Mouse (Mus musculus): ENCODE measurements around the gene Ushbp1. TPM values are rescaled to one million over a fixed set of nuclear protein-coding genes. Genes with fewer than 3 reads are reported as not detected.
A peak's percentile ranks its signal among the peaks of the same experiment; 100 is the strongest.

Ushbp1 gene
- polyA plus RNA-seq, 1 experiment from 2014 or later = 10.9 TPM

- Histone ChIP-seq H3K4me1 (peaks cover 44% of the 10 kb centered on the region), H3K36me3 (peaks cover 26% of the 10 kb centered on the region), H3K4me3 (replicated peaks) (no peak overlapping the region), H3K27ac (0 out of 2 replicates have a peak overlapping the region, but pooled peaks have one; percentile 13), H3K4me2 (peak overlapping the region; percentile 47), H3K9me3 (no peaks in the 10 kb centered on the region), H3K27me3 (replicated peaks) (no peaks in the 10 kb centered on the region), H3K9ac (no peak overlapping the region; the same call in 1 of the 2 replicates)
- ATAC-seq (ENCODE audit: insufficient read depth, low FRiP score, low read depth) = no peak
- WGBS = 53% methylated on average over 8 of the region's 8 CpGs
Observed at GRCm38 (mm10) chr8:71376423-71377030, 19.1 kb downstream of the Ushbp1 start.

GRCm38 (mm10) chr8:71375581-71376422 lies 19.8 kb downstream of the Ushbp1 start:
- H3K27me3 ChIP-seq (replicated peaks) = no peaks in the 10 kb centered on the region
- peak overlapping the region; percentile 47 for H3K4me2 ChIP-seq
- peaks cover 26% of the 10 kb centered on the region for H3K36me3 ChIP-seq
- peak; percentile 4; the same call in 1 of the 2 replicates for ATAC-seq (ENCODE audit: insufficient read depth, low FRiP score, low read depth)
- 16% methylated on average over 74 of the region's 74 CpGs for WGBS
- H3K4me1 ChIP-seq = peaks cover 45% of the 10 kb centered on the region
- no peak overlapping the region; the same call in 1 of the 2 replicates for H3K9ac ChIP-seq
- H3K27ac ChIP-seq = 0 out of 2 replicates have a peak overlapping the region, but pooled peaks have one; percentile 13
- no peaks in the 10 kb centered on the region for H3K9me3 ChIP-seq
- H3K4me3 ChIP-seq (replicated peaks) = peak overlapping the region; percentile 18; the same call in 1 of the 2 replicates

- no peak overlapping the region for H3K9ac ChIP-seq
- H3K27ac ChIP-seq = no peak overlapping the region
- H3K4me3 ChIP-seq (replicated peaks) = no peak overlapping the region
- no peak for ATAC-seq (ENCODE audit: insufficient read depth, low FRiP score, low read depth)
- WGBS = 78% methylated on average over 17 of the region's 17 CpGs
- H3K4me1 ChIP-seq = peaks cover 38% of the 10 kb centered on the region
- no peaks in the 10 kb centered on the region for H3K27me3 ChIP-seq (replicated peaks)
- peaks cover 30% of the 10 kb centered on the region for H3K36me3 ChIP-seq
- H3K9me3 ChIP-seq = no peaks in the 10 kb centered on the region
- H3K4me2 ChIP-seq = no peak overlapping the region
Observed at GRCm38 (mm10) chr8:71374616-71375206, 20.9 kb downstream of the Ushbp1 start.

DNA sequence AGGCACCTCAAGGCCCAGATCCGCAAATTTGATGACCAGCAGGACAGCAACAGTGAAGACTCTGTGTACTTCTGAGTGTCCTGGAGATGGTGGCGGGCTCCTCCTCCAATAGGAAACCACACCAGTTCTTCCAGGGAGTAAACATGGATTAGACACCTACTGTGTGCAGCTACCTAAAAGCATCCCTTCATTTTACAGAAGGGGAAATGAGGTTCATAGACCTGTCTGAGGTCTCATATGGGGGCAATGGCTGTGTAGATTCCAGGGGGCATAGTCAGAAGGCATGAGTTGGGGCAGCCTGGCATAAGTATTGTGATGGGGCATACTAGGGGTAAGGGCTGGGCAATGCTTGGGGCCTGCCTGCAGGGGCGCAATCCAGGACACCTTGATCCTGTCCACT lies 22.6 kb downstream of the Ushbp1 start:
- Histone ChIP-seq H3K4me3 (replicated peaks) (no peak overlapping the region), H3K36me3 (peaks cover 34% of the 10 kb centered on the region), H3K4me2 (no peak overlapping the region), H3K9ac (no peak overlapping the region), H3K9me3 (no peaks in the 10 kb centered on the region), H3K27ac (no peak overlapping the region), H3K4me1 (peaks cover 27% of the 10 kb centered on the region), H3K27me3 (replicated peaks) (no peaks in the 10 kb centered on the region)
- 92% methylated on average over 3 of the region's 3 CpGs for WGBS
- no peak for ATAC-seq (ENCODE audit: insufficient read depth, low FRiP score, low read depth)

- Histone ChIP-seq H3K36me3 (peaks cover 34% of the 10 kb centered on the region), H3K4me2 (no peak overlapping the region), H3K27ac (no peak overlapping the region), H3K9me3 (no peaks in the 10 kb centered on the region), H3K9ac (no peak overlapping the region), H3K4me3 (replicated peaks) (no peak overlapping the region), H3K4me1 (peaks cover 32% of the 10 kb centered on the region), H3K27me3 (replicated peaks) (no peaks in the 10 kb centered on the region)
- WGBS = 88% methylated on average over 12 of the region's 12 CpGs
- no peak for ATAC-seq (ENCODE audit: insufficient read depth, low FRiP score, low read depth)
Observed at GRCm38 (mm10) chr8:71372427-71372826, 23.2 kb downstream of the Ushbp1 start.

DNA sequence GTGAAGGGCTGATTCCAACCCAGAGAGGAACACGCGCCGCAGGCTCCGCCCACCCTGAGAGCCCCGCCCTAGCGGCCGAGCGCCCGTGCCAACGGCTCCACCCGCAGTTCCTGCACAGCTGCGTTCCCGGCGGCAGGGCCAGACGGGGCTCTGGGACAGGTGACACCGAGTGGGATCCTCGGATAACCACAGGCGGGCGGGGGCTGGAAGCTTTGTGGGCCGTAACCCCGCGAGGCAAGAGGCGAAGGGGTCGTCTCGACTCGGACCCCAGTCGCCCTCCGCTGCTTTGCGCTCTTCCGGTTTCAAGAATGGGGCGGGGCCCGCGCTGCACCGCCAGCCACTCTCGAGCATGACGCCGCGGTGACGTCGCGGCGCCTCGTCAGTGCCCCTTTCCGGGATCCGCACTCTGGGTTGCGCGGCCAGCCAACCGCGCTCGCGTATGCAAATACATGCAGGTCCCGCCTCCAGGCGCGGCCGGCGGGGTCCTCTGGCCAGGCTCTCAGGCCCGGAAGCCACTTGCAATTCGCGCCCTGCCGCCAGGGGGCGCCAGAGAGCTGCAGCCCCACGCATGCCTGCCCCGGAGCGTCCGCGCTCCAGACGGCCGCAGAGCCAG lies 24.3 kb downstream of the Ushbp1 start, which contains the start of gene Ocel1:
Ocel1 (plus strand) TSS at position 63 of the 613 bp plus-strand sequence.
- H3K4me3 ChIP-seq (replicated peaks) = peak within 1 kb of the TSS; percentile 90
- peak within 1 kb of the TSS; percentile 87 for H3K27ac ChIP-seq
- peaks cover 25% of the 10 kb centered on the region for H3K4me1 ChIP-seq
- no peaks in the 10 kb centered on the region for H3K9me3 ChIP-seq
- peak within 1 kb of the TSS; percentile 32; the same call in 1 of the 2 replicates for H3K9ac ChIP-seq
- H3K4me2 ChIP-seq = peak within 1 kb of the TSS; percentile 58
- H3K27me3 ChIP-seq (replicated peaks) = no peaks in the 10 kb centered on the region
- WGBS = under 1% methylated on average over 68 of the region's 68 CpGs
- peak; percentile 89 for ATAC-seq (ENCODE audit: insufficient read depth, low FRiP score, low read depth)
- H3K36me3 ChIP-seq = peaks cover 34% of the 10 kb centered on the region

DNA sequence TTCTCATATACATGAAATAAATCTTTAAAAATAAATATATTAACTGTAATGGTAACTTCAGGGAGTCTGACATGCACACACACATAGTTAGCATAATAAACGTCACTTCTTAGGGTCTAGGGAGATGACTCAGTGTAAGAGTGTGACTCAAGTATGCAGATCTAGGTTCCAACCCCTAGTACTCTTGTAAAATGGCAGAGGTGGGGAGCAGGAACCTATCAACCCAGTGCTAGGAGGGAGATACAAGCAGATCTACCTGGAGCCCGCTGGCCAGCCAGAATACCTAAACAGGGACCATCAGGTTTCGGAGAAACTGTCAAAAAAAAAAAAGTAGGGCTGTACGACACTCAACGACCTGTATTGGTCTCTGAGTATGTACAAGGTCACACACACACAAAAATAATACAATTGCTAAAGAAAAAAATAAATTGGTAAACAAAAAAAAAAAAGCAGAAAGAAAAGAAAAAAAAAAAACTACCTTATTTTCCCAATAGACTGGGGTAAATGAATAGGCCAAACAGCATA lies 24.8 kb downstream of the Ushbp1 start:
- Histone ChIP-seq H3K9ac (no peak overlapping the region), H3K36me3 (peaks cover 34% of the 10 kb centered on the region)
- ATAC-seq (ENCODE audit: insufficient read depth, low FRiP score, low read depth) = no peak

GRCm38 (mm10) chr8:71369040-71369718 lies 26.4 kb downstream of the Ushbp1 start:
- Histone ChIP-seq H3K36me3 (peaks cover 24% of the 10 kb centered on the region), H3K9ac (no peak overlapping the region), H3K4me1 (peaks cover 18% of the 10 kb centered on the region), H3K27ac (no peak overlapping the region), H3K4me2 (no peak overlapping the region), H3K4me3 (replicated peaks) (no peak overlapping the region), H3K27me3 (replicated peaks) (no peaks in the 10 kb centered on the region), H3K9me3 (no peaks in the 10 kb centered on the region)
- WGBS = 92% methylated on average over 10 of the region's 10 CpGs
- no peak for ATAC-seq (ENCODE audit: insufficient read depth, low FRiP score, low read depth)

More for the DNA sequence above, 24.8 kb downstream of the Ushbp1 start:
- H3K27me3 ChIP-seq (replicated peaks) = no peaks in the 10 kb centered on the region
- H3K4me3 ChIP-seq (replicated peaks) = peak overlapping the region; percentile 90
- no peaks in the 10 kb centered on the region for H3K9me3 ChIP-seq
- H3K27ac ChIP-seq = 0 out of 2 replicates have a peak overlapping the region, but pooled peaks have one; percentile 41
- H3K4me1 ChIP-seq = peaks cover 23% of the 10 kb centered on the region
- H3K4me2 ChIP-seq = peak overlapping the region; percentile 58
- WGBS = 15% methylated on average over 5 of the region's 5 CpGs

GRCm38 (mm10) chr8:71368366-71368765 lies 27.2 kb downstream of the Ushbp1 start:
- Histone ChIP-seq H3K9ac (no peak overlapping the region; the same call in 1 of the 2 replicates), H3K36me3 (peaks cover 18% of the 10 kb centered on the region), H3K4me2 (peak overlapping the region; percentile 87; the same call in 1 of the 2 replicates), H3K27ac (no peak overlapping the region), H3K4me3 (replicated peaks) (peak overlapping the region; percentile 65; the same call in 1 of the 2 replicates), H3K4me1 (peaks cover 18% of the 10 kb centered on the region), H3K27me3 (replicated peaks) (no peaks in the 10 kb centered on the region), H3K9me3 (no peaks in the 10 kb centered on the region)
- no peak for ATAC-seq (ENCODE audit: insufficient read depth, low FRiP score, low read depth)

GRCm38 (mm10) chr8:71367529-71368176 lies 27.9 kb downstream of the Ushbp1 start:
- Histone ChIP-seq H3K27ac (peak overlapping the region; percentile 91), H3K4me2 (peak overlapping the region; percentile 87), H3K9ac (peak overlapping the region; percentile 46; the same call in 1 of the 2 replicates), H3K36me3 (peaks cover 10% of the 10 kb centered on the region; the same call in 1 of the 2 replicates), H3K4me1 (peaks cover 18% of the 10 kb centered on the region), H3K4me3 (replicated peaks) (peak overlapping the region; percentile 65), H3K9me3 (no peaks in the 10 kb centered on the region), H3K27me3 (replicated peaks) (no peaks in the 10 kb centered on the region)
- no peak for ATAC-seq (ENCODE audit: insufficient read depth, low FRiP score, low read depth)
- WGBS = 36% methylated on average over 17 of the region's 17 CpGs
